Mouse (Mus musculus) brain, embryonic 14.5 days (tissue): Measurements from ENCODE around the gene Chd9.

Source experiments
- CTCF ChIP-seq: fragments of 200-500 bp; IDR thresholded peaks from 2 replicates; pipeline ENCODE4 v1.5.1; 2012; ENCODE audit warnings: inconsistent platforms, mild to moderate bottlenecking, moderate library complexity, borderline replicate concordance; ENCODE audit not compliant: insufficient read depth, insufficient read length; ENCODE audit errors: extremely low read depth
- POLR2A ChIP-seq: fragments of 200-500 bp; IDR thresholded peaks from 2 replicates; pipeline ENCODE4 v1.6.1; 2012; ENCODE audit warnings: mild to moderate bottlenecking, inconsistent platforms, borderline replicate concordance; ENCODE audit not compliant: poor library complexity, insufficient read depth, insufficient read length, severe bottlenecking; ENCODE audit errors: extremely low read depth

- TF ChIP-seq CTCF (no peak), POLR2A (no peak)
These were observed 128.2 kb downstream of the Chd9 start for GRCm38 (mm10) chr8:90956390-90956789.
